In genomic region chr15:77756848-77757247, GRCm38 (mm10) we compare ENCODE assay signal across 8 mouse cellular contexts. TPM values are rescaled to one million over a fixed set of nuclear protein-coding genes. Genes with fewer than 3 reads are reported as not detected.
DNase-seq lines count a peak whose midpoint lies in the region; ATAC-seq and TF ChIP-seq lines count a peak whose summit lies in the region.

Apol8 (minus strand) TSS chr15:77757003.

- peak within 1 kb of the TSS; percentile 6; the same call in 1 of the 2 replicates for H3K4me3 ChIP-seq in hindbrain, embryonic 10.5 days
- H3K4me3 ChIP-seq in hindbrain, embryonic 16.5 days (ENCODE audit: low read length): no peak within 1 kb of the TSS
- H3K4me3 ChIP-seq in heart, postnatal 0 days (ENCODE audit: low read depth, low read length): no peak within 1 kb of the TSS

- ATAC-seq in hindbrain, embryonic 16.5 days: no peak
- ATAC-seq in heart, postnatal 0 days (ENCODE audit: insufficient read depth, low read depth): no peak
- ATAC-seq in megakaryocyte-erythroid progenitor cell, adult 5-6 weeks (replicated peaks; ENCODE audit: low FRiP score, low TSS enrichment, poor library complexity, severe bottlenecking): peak; percentile 73

- peaks cover 24% of the 10 kb centered on the region for H3K36me3 ChIP-seq in hindbrain, embryonic 10.5 days
- H3K36me3 ChIP-seq in hindbrain, embryonic 16.5 days (ENCODE audit: control insufficient read depth, insufficient read depth, low read length): peaks cover 8% of the 10 kb centered on the region
- peaks cover 21% of the 10 kb centered on the region for H3K36me3 ChIP-seq in heart, postnatal 0 days (replicated peaks; ENCODE audit: control insufficient read depth, insufficient read depth, low read length)
- H3K36me3 ChIP-seq in splenic B cell, adult 2 months (ENCODE audit: control insufficient read depth, insufficient read depth, low read length, poor library complexity, severe bottlenecking): peaks cover 10% of the 10 kb centered on the region; the same call in 1 of the 2 replicates

- no peak within 1 kb of the TSS for H3K9ac ChIP-seq in hindbrain, embryonic 16.5 days (ENCODE audit: low read depth, low read length)
- H3K9ac ChIP-seq in heart, postnatal 0 days (replicated peaks; ENCODE audit: low read depth, low read length): no peak within 1 kb of the TSS

- 13% methylated on average over 9 of the region's 9 CpGs for WGBS in hindbrain, embryonic 10.5 days
- 5% methylated on average over 9 of the region's 9 CpGs for WGBS in hindbrain, embryonic 16.5 days
- WGBS in heart, postnatal 0 days: 5% methylated on average over 9 of the region's 9 CpGs

- peak; percentile 65 for DNase-seq in hindbrain, embryonic 10.5 days (ENCODE audit: low spot score)
- DNase-seq in ES-CJ7 (ENCODE audit: low read depth, low spot score): peak; percentile 76
- DNase-seq in cerebellum, adult 11-12 months: peak; percentile 63
- peak; percentile 53 for DNase-seq in heart, postnatal 0 days (ENCODE audit: low spot score)
- DNase-seq in left cerebral cortex, adult 18-20 months (ENCODE audit: low spot score in 2 of 2): peak; percentile 66 to 79
- DNase-seq in splenic B cell, adult 2 months (ENCODE audit: low read depth, low spot score): peak; percentile 72

- H3K27me3 ChIP-seq in hindbrain, embryonic 10.5 days (ENCODE audit: insufficient read depth, poor library complexity, severe bottlenecking): no peaks in the 10 kb centered on the region
- no peaks in the 10 kb centered on the region for H3K27me3 ChIP-seq in hindbrain, embryonic 16.5 days (replicated peaks; ENCODE audit: control insufficient read depth, insufficient read depth, low read length)
- no peaks in the 10 kb centered on the region for H3K27me3 ChIP-seq in heart, postnatal 0 days (ENCODE audit: control insufficient read depth, insufficient read depth, low read length)
- no peaks in the 10 kb centered on the region for H3K27me3 ChIP-seq in splenic B cell, adult 2 months (ENCODE audit: control insufficient read depth, insufficient read depth, low read length, poor library complexity, severe bottlenecking)

- no peak within 1 kb of the TSS for H3K4me2 ChIP-seq in hindbrain, embryonic 16.5 days (ENCODE audit: low read length)
- no peak within 1 kb of the TSS for H3K4me2 ChIP-seq in heart, postnatal 0 days (ENCODE audit: low read depth, low read length)

- TF ChIP-seq CTCF in heart, postnatal 0 days (IDR thresholded peaks at IDR 0.05; ENCODE audit: low read depth): peak; percentile 92

- no peak for TF ChIP-seq EP300 in heart, postnatal 0 days (IDR thresholded peaks at IDR 0.05; ENCODE audit: low read depth)

- H3K27ac ChIP-seq in hindbrain, embryonic 10.5 days: no peak within 1 kb of the TSS
- no peak within 1 kb of the TSS for H3K27ac ChIP-seq in hindbrain, embryonic 16.5 days (ENCODE audit: low read depth, low read length)
- H3K27ac ChIP-seq in heart, postnatal 0 days (ENCODE audit: low read depth): no peak within 1 kb of the TSS

- no peaks in the 10 kb centered on the region for H3K9me3 ChIP-seq in hindbrain, embryonic 10.5 days
- no peaks in the 10 kb centered on the region for H3K9me3 ChIP-seq in hindbrain, embryonic 16.5 days (ENCODE audit: control insufficient read depth, low read length)
- H3K9me3 ChIP-seq in heart, postnatal 0 days (replicated peaks; ENCODE audit: control insufficient read depth, low read length): no peaks in the 10 kb centered on the region

- H3K4me1 ChIP-seq in hindbrain, embryonic 10.5 days (replicated peaks): 0 out of 2 replicates have a peak, but pooled peaks cover 6% of the 10 kb centered on the region
- H3K4me1 ChIP-seq in hindbrain, embryonic 16.5 days (ENCODE audit: control insufficient read depth, insufficient read depth, low read depth, low read length): no peaks in the 10 kb centered on the region
- no peaks in the 10 kb centered on the region for H3K4me1 ChIP-seq in heart, postnatal 0 days (ENCODE audit: control insufficient read depth, insufficient read depth)

RNA-seq across cellular contexts. Expression of gene Apol8, which starts in this region (rescaled TPM):
- 0.14 and 0.20 TPM in 2 replicates for polyA plus RNA-seq in hindbrain, embryonic 10.5 days (2016; fragmentation: Nextera tagmentation; extraction: Ambion mirVana)
- 0.14 and 0.35 TPM in 2 replicates for polyA plus RNA-seq in hindbrain, embryonic 16.5 days (2015; fragmentation: Nextera tagmentation; extraction: Ambion mirVana)
- total RNA-seq in heart, postnatal 0 days (2014; rRNA removed; ENCODE audit: low replicate concordance): 0.46 TPM in 1 of 2 replicates, not detected in the other
- 0.04 TPM in 1 of 2 replicates, not detected in the other for polyA plus RNA-seq in heart, postnatal 0 days (2015; fragmentation: Nextera tagmentation; extraction: Ambion mirVana)
- 1 to 10 TPM; 7.9 to 9.2 TPM for total RNA-seq in left cerebral cortex, adult 18-20 months (2021)
- total RNA-seq in megakaryocyte-erythroid progenitor cell, adult 5-6 weeks (2014; fragmentation: Nextera tagmentation): 3.8 and 5.5 TPM in 2 replicates
- total RNA-seq in megakaryocyte-erythroid progenitor cell, adult 5-6 weeks (2017): 1.4 and 1.6 TPM in 2 replicates

Comparison
In these comparisons a context has a peak if more than half of its experiments do, and no peak if none do; other contexts are left out.
1. Peak in DNase-seq and H3K4me3 ChIP-seq in hindbrain, embryonic 10.5 days; RNA of the gene not detected or under 1 TPM.
2. Peak in DNase-seq in heart, postnatal 0 days; RNA of the gene not detected or under 1 TPM.